Mouse (Mus musculus): ENCODE measurements at regions not wholly inside any gene's neighbourhood (a gene's known extent, or its start where the extent isn't known, plus 50 kb on each side); places are given as distances from the start of the nearest gene placed in this dataset.

DNA sequence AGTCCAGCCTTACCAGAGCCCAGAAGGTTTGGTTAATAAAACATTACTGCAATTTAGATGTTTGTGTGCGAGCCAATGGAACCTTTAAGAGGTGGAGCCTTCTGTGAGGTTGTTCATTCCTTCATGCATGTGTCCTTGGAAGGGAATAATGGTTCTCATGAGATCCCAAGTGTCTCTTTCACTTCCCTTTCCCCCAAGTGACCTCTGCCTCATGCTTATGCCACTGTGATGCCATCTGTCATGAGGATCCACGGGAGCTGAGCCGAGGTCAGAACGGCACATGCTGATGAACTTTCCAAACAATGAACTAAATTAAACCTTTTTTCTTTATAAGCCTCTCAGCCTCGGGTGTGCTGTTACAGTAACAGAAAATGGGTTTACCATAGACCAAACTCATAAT is 88.6 kb upstream of the Mdm1 start:
- TF ChIP-seq TAL1 (IDR thresholded peaks at IDR 0.05; ENCODE audit: low read length) (no peak), GATA1 (IDR thresholded peaks at IDR 0.05; ENCODE audit: low read length) (no peak)

Measured in erythroblast, embryonic 14.5 days (primary cell).